Mouse (Mus musculus): ENCODE measurements at regions not wholly inside any gene's neighbourhood (a gene's known extent, or its start where the extent isn't known, plus 50 kb on each side); places are given as distances from the start of the nearest gene placed in this dataset.

DNA sequence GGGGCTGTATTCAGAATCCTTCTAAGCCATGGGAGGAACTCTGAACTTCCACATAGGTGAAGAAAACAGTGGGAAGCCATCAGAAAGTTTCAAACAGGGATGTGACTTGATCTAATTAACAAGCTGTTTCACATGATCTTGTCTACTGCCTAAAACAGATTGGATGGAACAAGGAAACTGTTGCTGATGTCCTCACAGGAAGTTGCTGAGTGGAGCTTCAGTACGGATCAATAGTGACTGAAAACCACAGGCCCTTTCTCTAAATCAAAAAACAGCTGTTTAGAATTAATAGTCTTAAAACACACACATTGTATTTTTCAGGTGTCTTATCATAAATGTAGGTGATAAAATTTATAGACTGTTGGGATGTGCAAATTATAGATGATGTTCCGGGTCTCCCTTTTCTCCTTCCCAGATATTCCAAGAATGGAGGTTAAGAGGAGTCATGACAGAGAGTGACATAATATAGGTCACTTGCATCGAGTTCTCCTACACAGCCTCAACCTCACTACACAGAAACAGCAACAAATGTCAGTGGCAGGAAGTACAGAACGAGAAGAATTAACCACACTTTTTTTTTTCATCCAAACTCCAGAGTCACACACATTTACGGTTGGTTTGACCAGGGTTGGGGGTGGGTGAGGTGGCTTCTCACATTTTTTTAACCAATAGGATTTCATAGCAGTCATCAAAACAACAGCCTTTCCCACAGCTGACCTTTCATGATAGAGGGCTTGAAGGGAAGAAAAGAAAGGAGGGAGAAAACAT lies 170.4 kb upstream of the Lpp start:
- TF ChIP-seq CTCF (IDR thresholded peaks at IDR 0.05; ENCODE audit: low read depth) (no peak), EP300 (optimal IDR thresholded peaks at IDR 0.05) (no peak)

Measured in stomach, postnatal 0 days (tissue).